Mouse (Mus musculus) limb, embryonic 10.5 days (tissue): Measurements from ENCODE around the gene Enc1. TPM values are rescaled to one million over a fixed set of nuclear protein-coding genes. Genes with fewer than 3 reads are reported as not detected.

Experiments used
- polyA plus RNA-seq: library from polyadenylated mRNA; unstranded; fragments of >200 nt; fragmentation: Nextera tagmentation; extraction: Ambion mirVana; gene quantifications from 2 replicates; pipeline ENCODE4 v1.2.1, GENCODE M21; 2016

The Enc1 gene
- polyA plus RNA-seq, 1 experiment from 2014 or later = 4.3 TPM

Other genes starting within 250 kb of the Enc1 start
- not detected in 2 replicates for gene 1700029F12Rik, start 206.7 kb upstream of the Enc1 start, polyA plus RNA-seq
- 7.5 and 7.8 TPM in 2 replicates for gene Fam169a, start 173.8 kb upstream of the Enc1 start, polyA plus RNA-seq
- gene Gm6169, start 141.9 kb upstream of the Enc1 start, polyA plus RNA-seq = 1.2 and 2.0 TPM in 2 replicates
- gene Gfm2, start 103.2 kb upstream of the Enc1 start, polyA plus RNA-seq = 41.0 and 41.5 TPM in 2 replicates
- 55.6 and 58.7 TPM in 2 replicates for gene Nsa2, start 103.2 kb upstream of the Enc1 start, polyA plus RNA-seq
- gene Hexb, start 42.7 kb upstream of the Enc1 start, polyA plus RNA-seq = 15.2 and 18.2 TPM in 2 replicates